Mouse (Mus musculus) heart, embryonic 14.5 days (tissue): Measurements from ENCODE around the gene Prkag1. TPM values are rescaled to one million over a fixed set of nuclear protein-coding genes. Genes with fewer than 3 reads are reported as not detected.

Experiments
- ATAC-seq: fragments of 200-750 bp; cut with Nextera tagmentation; 2 replicates; pipeline ENCODE4 v1.8.0; 2017; ENCODE audit warnings: low read depth, moderate TSS enrichment; ENCODE audit not compliant: insufficient number of reproducible peaks, insufficient read depth, low FRiP score
- H3K27ac ChIP-seq, 2 experiments: fragments of 200-500 bp in 1 of 2; fragments of 300-500 bp in 1 of 2; sonication (generic) in 1 of 2; replicated peaks in 1 of 2; 2 replicates each; pipeline ENCODE4 v1.5.1; 2012 to 2014; ENCODE audit warnings: low read depth in 2 of 2, low read length in 2 of 2, control low read depth in 1 of 2, mild to moderate bottlenecking in 1 of 2, mixed read lengths in 1 of 2; ENCODE audit not compliant: control insufficient read depth in 1 of 2, insufficient read depth in 1 of 2
- H3K27me3 ChIP-seq: fragments of 300-500 bp; sonication (generic); 2 replicates; pipeline ENCODE4 v1.6.1; 2014; ENCODE audit warnings: mild to moderate bottlenecking, low read length, control low read depth; ENCODE audit not compliant: control insufficient read depth, insufficient read depth
- H3K36me3 ChIP-seq: fragments of 300-500 bp; sonication (generic); 2 replicates; pipeline ENCODE4 v1.6.1; 2014; ENCODE audit warnings: mild to moderate bottlenecking, control low read depth, low read length, mixed read lengths; ENCODE audit not compliant: control insufficient read depth, insufficient read depth
- H3K4me1 ChIP-seq, 2 experiments: fragments of 200-500 bp in 1 of 2; fragments of 300-500 bp in 1 of 2; sonication (generic) in 1 of 2; 2 replicates each; pipeline ENCODE4 v1.6.1; 2012 to 2014; ENCODE audit warnings: low read length in 2 of 2, control low read depth in 1 of 2, mixed read lengths in 1 of 2; ENCODE audit not compliant: control insufficient read depth in 2 of 2, insufficient read depth in 2 of 2
- H3K4me2 ChIP-seq: fragments of 300-500 bp; sonication (generic); 2 replicates; pipeline ENCODE4 v1.6.1; 2014; ENCODE audit warnings: mild to moderate bottlenecking, low read length
- H3K4me3 ChIP-seq, 2 experiments: fragments of 200-500 bp in 1 of 2; fragments of 300-500 bp in 1 of 2; sonication (generic) in 1 of 2; 2 replicates each; pipeline ENCODE4 v1.5.1; 2012 to 2014; ENCODE audit warnings: low read length in 2 of 2, mild to moderate bottlenecking in 2 of 2, control low read depth in 1 of 2, low read depth in 1 of 2, moderate library complexity in 1 of 2; ENCODE audit not compliant: control insufficient read depth in 1 of 2, insufficient read depth in 1 of 2
- H3K9ac ChIP-seq: fragments of 300-500 bp; sonication (generic); 2 replicates; pipeline ENCODE4 v1.6.1; 2014; ENCODE audit warnings: mild to moderate bottlenecking, low read length
- H3K9me3 ChIP-seq: fragments of 300-500 bp; sonication (generic); 2 replicates; pipeline ENCODE4 v1.6.1; 2016; ENCODE audit warnings: low read length, control low read depth; ENCODE audit not compliant: control insufficient read depth
- WGBS: fragments of 180-500 bp; shearing (Covaris S2); extraction: QIAGEN DNeasy Blood & Tissue Kit; methylation state at CpG from one replicate; pipeline ENCODE4 v1.1.7; 2014; 5-methylcytosine and 5-hydroxymethylcytosine counted together
- polyA plus RNA-seq: library from polyadenylated mRNA; unstranded; fragments of >200 nt; fragmentation: Nextera tagmentation; extraction: Ambion mirVana; gene quantifications from 2 replicates; pipeline ENCODE4 v1.2.1, GENCODE M21; 2014

Prkag1 gene
- polyA plus RNA-seq, 1 experiment from 2014 or later = 82.0 TPM

GRCm38 (mm10) chr15:98861701-98862410, 30.5 kb upstream of the Prkag1 start:
- Histone ChIP-seq H3K9me3 (no peaks in the 10 kb centered on the region), H3K4me2 (no peak overlapping the region), H3K4me1 (peaks cover 0 to under 1% of the 10 kb centered on the region in 2 experiments; a peak in 1 of 4 replicates), H3K4me3 (no peak overlapping the region), H3K36me3 (peaks cover 99% of the 10 kb centered on the region), H3K27ac (no peak overlapping the region), H3K9ac (no peak overlapping the region), H3K27me3 (no peaks in the 10 kb centered on the region)
- ATAC-seq = no peak
- WGBS = 87% methylated on average over 21 of the region's 21 CpGs

GRCm38 (mm10) chr15:98860921-98861320, 29.6 kb upstream of the Prkag1 start:
- Histone ChIP-seq H3K4me1 (no peaks in the 10 kb centered on the region), H3K9me3 (no peaks in the 10 kb centered on the region), H3K4me2 (no peak overlapping the region), H3K27ac (no peak overlapping the region), H3K36me3 (peaks cover 100% of the 10 kb centered on the region), H3K27me3 (no peaks in the 10 kb centered on the region), H3K4me3 (no peak overlapping the region), H3K9ac (no peak overlapping the region)
- 95% methylated on average over 18 of the region's 18 CpGs for WGBS
- no peak for ATAC-seq

- Histone ChIP-seq H3K36me3 (peaks cover 100% of the 10 kb centered on the region), H3K4me1 (no peaks in the 10 kb centered on the region), H3K27ac (no peak overlapping the region), H3K4me2 (no peak overlapping the region), H3K4me3 (no peak overlapping the region), H3K9me3 (no peaks in the 10 kb centered on the region), H3K9ac (no peak overlapping the region), H3K27me3 (no peaks in the 10 kb centered on the region)
- 89% methylated on average over 9 of the region's 9 CpGs for WGBS
- no peak for ATAC-seq
Observed at GRCm38 (mm10) chr15:98859319-98860043, 28.2 kb upstream of the Prkag1 start.

GRCm38 (mm10) chr15:98854214-98854613, 22.9 kb upstream of the Prkag1 start:
- WGBS = 87% methylated on average over 16 of the region's 16 CpGs

GRCm38 (mm10) chr15:98853161-98853937, 22.0 kb upstream of the Prkag1 start:
- Histone ChIP-seq H3K4me3 (no peak overlapping the region), H3K36me3 (peaks cover 100% of the 10 kb centered on the region), H3K4me1 (no peaks in the 10 kb centered on the region), H3K4me2 (no peak overlapping the region), H3K9ac (no peak overlapping the region), H3K27ac (no peak overlapping the region), H3K9me3 (no peaks in the 10 kb centered on the region), H3K27me3 (no peaks in the 10 kb centered on the region)
- WGBS = 91% methylated on average over 28 of the region's 28 CpGs
- no peak for ATAC-seq

More at GRCm38 (mm10) chr15:98854214-98854613, 22.9 kb upstream of the Prkag1 start:
- ATAC-seq = no peak
- no peak overlapping the region for H3K4me2 ChIP-seq
- peaks cover 100% of the 10 kb centered on the region for H3K36me3 ChIP-seq
- H3K9ac ChIP-seq = no peak overlapping the region
- H3K4me3 ChIP-seq = no peak overlapping the region
- no peaks in the 10 kb centered on the region for H3K4me1 ChIP-seq
- no peak overlapping the region for H3K27ac ChIP-seq
- no peaks in the 10 kb centered on the region for H3K27me3 ChIP-seq
- H3K9me3 ChIP-seq = no peaks in the 10 kb centered on the region

- Histone ChIP-seq H3K4me3 (no peak overlapping the region), H3K4me2 (no peak overlapping the region), H3K27me3 (no peaks in the 10 kb centered on the region), H3K4me1 (no peaks in the 10 kb centered on the region), H3K36me3 (peaks cover 100% of the 10 kb centered on the region), H3K27ac (no peak overlapping the region), H3K9me3 (no peaks in the 10 kb centered on the region), H3K9ac (no peak overlapping the region)
- 94% methylated on average over 9 of the region's 9 CpGs for WGBS
- ATAC-seq = no peak
Observed at GRCm38 (mm10) chr15:98852733-98853132, 21.4 kb upstream of the Prkag1 start.

- Histone ChIP-seq H3K4me2 (no peak overlapping the region), H3K27ac (no peak overlapping the region), H3K4me1 (no peaks in the 10 kb centered on the region), H3K9ac (no peak overlapping the region), H3K27me3 (no peaks in the 10 kb centered on the region), H3K4me3 (no peak overlapping the region), H3K9me3 (no peaks in the 10 kb centered on the region), H3K36me3 (peaks cover 100% of the 10 kb centered on the region)
- ATAC-seq = no peak
- WGBS = 92% methylated on average over 9 of the region's 9 CpGs
Observed at GRCm38 (mm10) chr15:98852071-98852470, 20.8 kb upstream of the Prkag1 start.
